Comparison of ENCODE assay signal across 10 mouse cellular contexts in genomic region chr16:25426261-25426660, GRCm38 (mm10).
DNase-seq lines count a peak whose midpoint lies in the region; ATAC-seq and TF ChIP-seq lines count a peak whose summit lies in the region.
"Had no signal": no experiment of that assay in that cellular context is flagged by ENCODE, and none has a peak within 500 bp of the region (broad histone marks: within the 10 kb centered on the region; RNA-seq: fewer than 3 reads in every experiment).

No protein-coding gene starts in this region.

- no peaks in the 10 kb centered on the region for H3K36me3 ChIP-seq in kidney, postnatal 0 days (ENCODE audit: insufficient read depth, low read length)
- H3K36me3 ChIP-seq: hindbrain, embryonic 15.5 days had no signal

- no peak for TF ChIP-seq CTCF in kidney, postnatal 0 days (IDR thresholded peaks at IDR 0.05; ENCODE audit: low read depth)

- H3K4me2 ChIP-seq in kidney, postnatal 0 days (ENCODE audit: low read length) = no peak overlapping the region
- H3K4me2 ChIP-seq: hindbrain, embryonic 15.5 days had no signal

- peak; percentile 98 for DNase-seq in 3T3-L1 (ENCODE audit: low read depth, low spot score)
- DNase-seq in CD4-positive, CD25-positive, alpha-beta regulatory T cell, adult 2 months (ENCODE audit: low read depth, low spot score) = peak; percentile 87
- DNase-seq in kidney, postnatal 0 days (ENCODE audit: low spot score) = peak; percentile 44
- peak; percentile 31 for DNase-seq in spleen, adult 12 weeks (ENCODE audit: low spot score)
- DNase-seq in embryo, embryonic 11 days = no peak
- no peak for DNase-seq in right cerebral cortex, postnatal 14 days
- no peak for DNase-seq in embryo, embryonic 10.5 days (ENCODE audit: low spot score)
- DNase-seq in cerebellum, adult 18-20 months = no peak
- DNase-seq: cerebellum, adult 8-10 months had no signal

- 0 out of 2 replicates have a peak, but pooled peaks have one; percentile 54 for ATAC-seq in kidney, postnatal 0 days (replicated peaks; ENCODE audit: low FRiP score, low read depth)

- no peak overlapping the region for H3K4me3 ChIP-seq in kidney, postnatal 0 days (replicated peaks; ENCODE audit: low read depth, low read length)
- H3K4me3 ChIP-seq: hindbrain, embryonic 15.5 days had no signal

- H3K9ac ChIP-seq in kidney, postnatal 0 days (ENCODE audit: low read depth, low read length) = no peak overlapping the region
- H3K9ac ChIP-seq: hindbrain, embryonic 15.5 days had no signal

- no peaks in the 10 kb centered on the region for H3K4me1 ChIP-seq in kidney, postnatal 0 days (replicated peaks; ENCODE audit: insufficient read depth, low read length)
- H3K4me1 ChIP-seq: hindbrain, embryonic 15.5 days had no signal

- no peak overlapping the region for H3K27ac ChIP-seq in kidney, postnatal 0 days
- H3K27ac ChIP-seq: hindbrain, embryonic 15.5 days had no signal

- WGBS in kidney, postnatal 0 days = 21% methylated on average over 3 of the region's 3 CpGs

- no peaks in the 10 kb centered on the region for H3K9me3 ChIP-seq in kidney, postnatal 0 days (replicated peaks; ENCODE audit: low read length)
- H3K9me3 ChIP-seq: hindbrain, embryonic 15.5 days had no signal

- H3K27me3 ChIP-seq in kidney, postnatal 0 days (ENCODE audit: insufficient read depth, low read length) = no peaks in the 10 kb centered on the region
- H3K27me3 ChIP-seq: hindbrain, embryonic 15.5 days had no signal

Comparison
In these comparisons a context has a peak if more than half of its experiments do, and no peak if none do; other contexts are left out.
1. DNase-seq: peak in 3T3-L1 (single experiment), CD4-positive, CD25-positive, alpha-beta regulatory T cell, adult 2 months (single experiment), kidney, postnatal 0 days (single experiment) and spleen, adult 12 weeks (single experiment); none in embryo, embryonic 11 days (single experiment), right cerebral cortex, postnatal 14 days (single experiment), embryo, embryonic 10.5 days (single experiment) and cerebellum, adult 18-20 months (0 of 2).